Mouse (Mus musculus) liver, adult 2 months (tissue): ENCODE data around the gene Tll1. TPM values are rescaled to one million over a fixed set of nuclear protein-coding genes. Genes with fewer than 3 reads are reported as not detected.

Experiments
- DNase-seq: peaks from one replicate; pipeline ENCODE4 v3.0.0-alpha.2; 2011; ENCODE audit warnings: low read depth, low spot score; ENCODE audit errors: extremely low read depth
- H3K27ac ChIP-seq: fragments of 200-500 bp; replicated peaks from 2 replicates; pipeline ENCODE4 v1.5.1; 2012; ENCODE audit warnings: low read depth, mild to moderate bottlenecking, control low read depth, inconsistent platforms, low read length; ENCODE audit not compliant: insufficient read depth
- H3K27me3 ChIP-seq: fragments of 200-500 bp; 2 replicates; pipeline ENCODE4 v1.6.1; 2012; ENCODE audit warnings: mild to moderate bottlenecking, moderate library complexity, low read length, inconsistent platforms; ENCODE audit not compliant: control insufficient read depth, insufficient read depth
- H3K36me3 ChIP-seq: fragments of 200-500 bp; 2 replicates; pipeline ENCODE4 v1.6.1; 2012; ENCODE audit warnings: low read length, inconsistent platforms; ENCODE audit not compliant: control insufficient read depth, insufficient read depth
- H3K4me1 ChIP-seq: fragments of 200-500 bp; 2 replicates; pipeline ENCODE4 v1.6.1; 2011; ENCODE audit warnings: low read length; ENCODE audit not compliant: control insufficient read depth, insufficient read depth
- H3K4me3 ChIP-seq: fragments of 200-500 bp; 2 replicates; pipeline ENCODE4 v1.5.1; 2011; ENCODE audit warnings: low read depth, mild to moderate bottlenecking, control low read depth, low read length, moderate library complexity; ENCODE audit not compliant: insufficient read depth
- H3K79me2 ChIP-seq: fragments of 200-500 bp; 2 replicates; pipeline ENCODE4 v1.6.1; 2012; ENCODE audit warnings: inconsistent platforms, mild to moderate bottlenecking, low read length, moderate library complexity; ENCODE audit not compliant: control insufficient read depth, insufficient read depth
- H3K9ac ChIP-seq: fragments of 200-500 bp; 2 replicates; pipeline ENCODE4 v1.6.1; 2012; ENCODE audit warnings: low read depth, mild to moderate bottlenecking, control low read depth, inconsistent platforms, low read length
- CTCF ChIP-seq: fragments of 200-500 bp; IDR thresholded peaks from 2 replicates; pipeline ENCODE4 v1.5.1; 2011; ENCODE audit warnings: low read depth, low read length, control low read depth
- POLR2A ChIP-seq: fragments of 200-500 bp; IDR thresholded peaks from 2 replicates; pipeline ENCODE4 v1.6.1; 2011; ENCODE audit warnings: low read length, control low read depth; ENCODE audit not compliant: insufficient read depth; ENCODE audit errors: extremely low read depth
- WGBS: fragments of 180-500 bp; shearing (Covaris S2); methylation state at CpG from one replicate; pipeline ENCODE4 v1.1.7; 2018; 5-methylcytosine and 5-hydroxymethylcytosine counted together
- polyA plus RNA-seq: library from polyadenylated mRNA; depleted of rRNA; stranded (reverse); fragments of >200 nt; gene quantifications from 2 replicates; pipeline ENCODE4 v1.2.3, GENCODE M21; 2012; rRNA removed
- total RNA-seq: library from RNA; depleted of rRNA; stranded (reverse); fragments of >200 nt; gene quantifications from 2 replicates; pipeline ENCODE4 v1.2.3, GENCODE M21; 2014; rRNA removed

The Tll1 gene
- under 0.01 and 0.07 TPM in 2 replicates for total RNA-seq
- polyA plus RNA-seq: not detected in 2 replicates

DNA sequence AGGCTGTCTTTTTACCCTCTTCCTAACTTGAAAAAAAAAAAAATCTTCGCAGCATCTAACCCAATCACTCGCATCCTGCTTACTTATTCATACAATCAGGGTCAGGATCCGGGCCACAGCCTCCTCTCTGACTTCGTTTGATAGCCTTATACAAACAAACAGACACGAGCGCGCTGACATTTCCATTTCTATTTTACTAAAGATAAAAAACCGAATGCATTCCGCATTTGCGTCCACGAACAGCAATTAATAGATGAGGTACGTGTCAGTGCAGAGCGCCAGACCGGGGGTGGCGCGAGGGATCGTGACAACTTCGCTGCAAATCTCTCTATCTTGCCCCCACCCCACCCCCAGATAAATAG lies at the start of gene Tll1:
Gene Tll1, minus strand, starts transcription at position 248 of the 362 bp plus-strand sequence.
- Histone ChIP-seq H3K27me3 (peaks cover 10% of the 10 kb centered on the region; the same call in 1 of the 2 replicates), H3K9ac (no peak within 1 kb of the TSS; the same call in 1 of the 2 replicates), H3K36me3 (no peaks in the 10 kb centered on the region), H3K27ac (no peak within 1 kb of the TSS), H3K4me1 (peaks cover 2% of the 10 kb centered on the region), H3K4me3 (peak within 1 kb of the TSS; percentile 48; the same call in 1 of the 2 replicates), H3K79me2 (no peaks in the 10 kb centered on the region)
- TF ChIP-seq CTCF: no peak
- no peak for TF ChIP-seq POLR2A
- under 1% methylated on average over 18 of the region's 18 CpGs for WGBS
- no peak for DNase-seq

DNA sequence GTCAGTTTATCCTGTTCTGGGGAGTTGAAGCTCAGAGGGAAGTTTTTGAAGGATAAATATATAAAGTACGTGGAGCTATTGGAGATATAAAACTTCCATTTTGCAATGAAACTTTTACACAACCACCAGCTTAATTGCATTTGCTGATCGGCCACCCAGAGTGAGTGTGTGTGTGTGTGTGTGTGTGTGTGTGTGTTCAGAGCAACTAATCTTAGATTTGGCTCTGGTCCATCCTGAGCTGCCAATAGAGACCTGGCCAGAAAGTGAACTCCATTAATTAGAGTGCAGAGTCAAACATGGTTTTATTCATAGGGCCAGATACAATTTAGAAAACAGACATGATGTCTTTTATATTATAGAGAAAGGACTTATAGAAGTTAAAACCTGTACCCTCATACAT lies 32.6 kb upstream of the Tll1 start:
- H3K36me3 ChIP-seq: no peaks in the 10 kb centered on the region
- no peak for DNase-seq
- H3K4me3 ChIP-seq: no peak overlapping the region
- H3K79me2 ChIP-seq: no peaks in the 10 kb centered on the region
- WGBS: 68% methylated on average over 2 of the region's 2 CpGs
- no peak overlapping the region for H3K9ac ChIP-seq
- H3K27ac ChIP-seq: no peak overlapping the region
- H3K4me1 ChIP-seq: no peaks in the 10 kb centered on the region
- no peaks in the 10 kb centered on the region for H3K27me3 ChIP-seq
- no peak for TF ChIP-seq CTCF
- TF ChIP-seq POLR2A: no peak

DNA sequence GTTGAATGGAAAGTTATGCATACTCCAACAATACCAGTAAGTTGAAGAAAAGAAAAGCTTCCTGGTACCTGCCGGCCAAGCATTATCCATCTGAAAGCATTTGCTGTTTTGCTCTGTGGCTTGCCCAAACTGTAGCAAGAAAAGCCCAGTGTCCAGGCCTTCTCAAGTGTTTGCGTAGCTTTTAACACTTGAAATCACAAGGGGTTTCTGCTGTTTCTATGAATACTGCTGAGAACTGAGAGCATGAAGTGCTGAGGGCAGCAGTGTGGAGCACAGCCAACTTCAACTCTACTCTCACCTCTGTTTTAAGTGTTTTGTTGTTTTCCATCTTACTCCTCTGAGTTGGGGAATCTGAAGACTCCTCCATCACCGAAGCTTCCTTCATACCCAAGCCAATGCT lies 15.5 kb upstream of the Tll1 start:
- DNase-seq: no peak
- Histone ChIP-seq H3K4me1 (no peaks in the 10 kb centered on the region), H3K36me3 (no peaks in the 10 kb centered on the region), H3K9ac (no peak overlapping the region), H3K79me2 (no peaks in the 10 kb centered on the region), H3K27ac (no peak overlapping the region), H3K27me3 (no peaks in the 10 kb centered on the region), H3K4me3 (no peak overlapping the region)
- TF ChIP-seq CTCF (no peak), POLR2A (no peak)
- WGBS: 89% methylated on average over 3 of the region's 3 CpGs

DNA sequence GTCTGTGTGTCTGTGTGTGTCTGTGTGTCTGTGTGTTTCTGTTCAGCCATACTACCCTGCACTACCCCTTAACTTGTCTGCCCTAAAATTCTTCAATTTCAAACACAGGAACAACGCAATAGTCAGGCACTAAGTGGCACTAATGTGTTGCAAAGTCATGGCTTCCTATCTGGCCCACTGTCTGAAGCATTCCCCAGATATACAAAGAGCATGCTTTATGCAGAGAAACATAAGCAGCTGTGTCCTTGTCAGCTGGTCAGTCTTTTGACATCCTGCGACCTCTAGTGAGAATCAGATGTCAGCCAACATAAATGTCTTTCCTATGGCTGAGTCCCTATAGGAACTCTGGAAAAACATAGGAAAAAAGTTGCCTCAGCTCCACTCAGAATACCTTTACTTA lies 11.6 kb upstream of the Tll1 start:
- no peaks in the 10 kb centered on the region for H3K4me1 ChIP-seq
- no peak overlapping the region for H3K4me3 ChIP-seq
- H3K36me3 ChIP-seq: no peaks in the 10 kb centered on the region
- TF ChIP-seq CTCF: no peak
- no peak for TF ChIP-seq POLR2A
- no peaks in the 10 kb centered on the region for H3K79me2 ChIP-seq
- 69% methylated on average over 2 of the region's 2 CpGs for WGBS
- H3K27me3 ChIP-seq: no peaks in the 10 kb centered on the region
- no peak overlapping the region for H3K27ac ChIP-seq
- no peak for DNase-seq
- no peak overlapping the region for H3K9ac ChIP-seq

DNA sequence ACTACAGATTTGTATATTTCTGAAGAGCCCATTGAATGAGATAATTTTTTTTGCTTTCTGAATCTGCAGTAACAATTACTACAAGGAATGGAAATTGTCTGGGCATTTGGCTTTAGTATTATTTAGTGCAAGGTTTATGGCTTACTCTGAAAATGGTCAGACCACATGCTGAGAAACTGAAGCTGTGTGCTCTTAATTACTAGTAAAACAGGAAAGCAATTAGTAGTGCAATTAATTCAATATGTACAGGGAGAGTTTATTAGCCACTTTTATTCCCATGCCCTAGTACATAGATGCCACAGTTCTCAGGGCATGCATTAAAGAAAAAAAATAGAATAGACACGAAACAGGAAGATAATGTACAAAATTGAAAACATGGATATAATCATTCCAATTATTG lies 10.2 kb upstream of the Tll1 start:
- TF ChIP-seq CTCF: no peak
- no peak for TF ChIP-seq POLR2A
- 52% methylated on average over 1 of the region's 1 CpGs for WGBS
- DNase-seq: no peak
- H3K79me2 ChIP-seq: no peaks in the 10 kb centered on the region
- H3K36me3 ChIP-seq: no peaks in the 10 kb centered on the region
- no peaks in the 10 kb centered on the region for H3K27me3 ChIP-seq
- no peak overlapping the region for H3K4me3 ChIP-seq
- no peak overlapping the region for H3K27ac ChIP-seq
- no peak overlapping the region for H3K9ac ChIP-seq
- no peaks in the 10 kb centered on the region for H3K4me1 ChIP-seq

DNA sequence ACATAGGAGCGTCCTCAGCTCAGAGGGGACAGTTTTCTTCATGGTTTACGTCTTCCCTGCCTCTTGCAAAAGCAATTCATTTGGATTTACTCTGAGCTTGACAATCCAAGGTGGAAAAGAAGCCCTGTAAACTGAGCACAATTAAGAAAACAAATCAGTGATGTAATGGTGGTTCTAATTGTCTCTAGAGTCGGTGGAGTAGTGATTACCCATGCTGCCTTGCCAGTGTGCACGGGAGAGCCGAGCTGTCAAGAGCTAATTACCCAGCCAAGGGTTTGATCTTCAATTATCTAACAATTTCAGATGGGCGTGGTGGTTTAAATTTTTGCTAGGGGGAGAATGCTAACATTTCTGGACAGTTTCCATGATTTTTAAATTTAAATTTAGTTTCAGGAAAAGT lies 9.3 kb upstream of the Tll1 start:
- no peaks in the 10 kb centered on the region for H3K4me1 ChIP-seq

More for the DNA sequence above, 9.3 kb upstream of the Tll1 start:
- TF ChIP-seq POLR2A: no peak
- TF ChIP-seq CTCF: no peak
- DNase-seq: no peak
- no peak overlapping the region for H3K27ac ChIP-seq
- no peak overlapping the region for H3K4me3 ChIP-seq
- H3K36me3 ChIP-seq: no peaks in the 10 kb centered on the region
- no peaks in the 10 kb centered on the region for H3K27me3 ChIP-seq
- 57% methylated on average over 6 of the region's 6 CpGs for WGBS
- no peak overlapping the region for H3K9ac ChIP-seq
- H3K79me2 ChIP-seq: no peaks in the 10 kb centered on the region
